Mouse (Mus musculus): Measurements from ENCODE around the gene Gapvd1.
"Not testable (repeated sequence)": the region's sequence is repeated elsewhere in the genome, so short reads cannot be mapped to it uniquely, and the experiment has no call there.

Gapvd1 gene

GRCm38 (mm10) chr2:34771368-34772226, 16.6 kb upstream of the Gapvd1 start, which contains the start of gene Hspa5:
TSS of gene Hspa5 (plus strand) at chr2:34771970.
- DNase-seq, result peak; percentile 98 to 99

- no peak for DNase-seq
Observed at GRCm38 (mm10) chr2:34770951-34771350, 15.9 kb upstream of the Gapvd1 start.

GRCm38 (mm10) chr2:34770049-34770448, 15.0 kb upstream of the Gapvd1 start:
- no peak for DNase-seq

- DNase-seq, result no peak
Observed at GRCm38 (mm10) chr2:34764801-34765200, 9.8 kb upstream of the Gapvd1 start.

GRCm38 (mm10) chr2:34762872-34763271, 7.8 kb upstream of the Gapvd1 start:
- DNase-seq, result no peak

- no peak for DNase-seq
Observed at GRCm38 (mm10) chr2:34762174-34762573, 7.1 kb upstream of the Gapvd1 start.

GRCm38 (mm10) chr2:34761272-34761671, 6.2 kb upstream of the Gapvd1 start:
- not testable (repeated sequence) for DNase-seq

- DNase-seq, result no peak
Observed at GRCm38 (mm10) chr2:34757341-34757740, 2.3 kb upstream of the Gapvd1 start.

- DNase-seq, result peak; percentile 84 to 90
Observed at GRCm38 (mm10) chr2:34753811-34754550, 1.1 kb downstream of the Gapvd1 start.

GRCm38 (mm10) chr2:34750245-34750644, 4.8 kb downstream of the Gapvd1 start:
- DNase-seq, result no peak

GRCm38 (mm10) chr2:34748479-34748878, 6.6 kb downstream of the Gapvd1 start:
- no peak for DNase-seq

GRCm38 (mm10) chr2:34745673-34746072, 9.4 kb downstream of the Gapvd1 start:
- no peak for DNase-seq

GRCm38 (mm10) chr2:34744476-34744875, 10.6 kb downstream of the Gapvd1 start:
- DNase-seq, result no peak

GRCm38 (mm10) chr2:34742675-34743074, 12.4 kb downstream of the Gapvd1 start:
- DNase-seq, result no peak

GRCm38 (mm10) chr2:34741390-34742159, 13.5 kb downstream of the Gapvd1 start:
- no peak for DNase-seq

GRCm38 (mm10) chr2:34739684-34740391, 15.2 kb downstream of the Gapvd1 start:
- DNase-seq, result no peak

GRCm38 (mm10) chr2:34737911-34738310, 17.1 kb downstream of the Gapvd1 start:
- no peak for DNase-seq

GRCm38 (mm10) chr2:34736626-34737025, 18.4 kb downstream of the Gapvd1 start:
- no peak for DNase-seq

GRCm38 (mm10) chr2:34727045-34727728, 27.8 kb downstream of the Gapvd1 start:
- DNase-seq, result no peak

GRCm38 (mm10) chr2:34725269-34725668, 29.8 kb downstream of the Gapvd1 start:
- DNase-seq, result no peak

GRCm38 (mm10) chr2:34718196-34718595, 36.8 kb downstream of the Gapvd1 start:
- no peak for DNase-seq

GRCm38 (mm10) chr2:34711904-34712303, 43.1 kb downstream of the Gapvd1 start:
- DNase-seq, result no peak

Data from cerebellum, postnatal 36 days (tissue).